Mouse (Mus musculus): Measurements from ENCODE around the gene Tinf2.

The Tinf2 gene

GRCm38 (mm10) chr14:55681160-55682117, at the start of gene Tinf2:
Gene Tinf2 (minus strand): TSS chr14:55681820.
- peak; percentile 94 for DNase-seq (ENCODE audit: low read depth, low spot score)

GRCm38 (mm10) chr14:55730531-55731032, 49.0 kb upstream of the Tinf2 start:
- DNase-seq (ENCODE audit: low read depth, low spot score) = no peak

- DNase-seq (ENCODE audit: low read depth, low spot score) = no peak
Measured at GRCm38 (mm10) chr14:55730116-55730515, 48.5 kb upstream of the Tinf2 start.

DNA sequence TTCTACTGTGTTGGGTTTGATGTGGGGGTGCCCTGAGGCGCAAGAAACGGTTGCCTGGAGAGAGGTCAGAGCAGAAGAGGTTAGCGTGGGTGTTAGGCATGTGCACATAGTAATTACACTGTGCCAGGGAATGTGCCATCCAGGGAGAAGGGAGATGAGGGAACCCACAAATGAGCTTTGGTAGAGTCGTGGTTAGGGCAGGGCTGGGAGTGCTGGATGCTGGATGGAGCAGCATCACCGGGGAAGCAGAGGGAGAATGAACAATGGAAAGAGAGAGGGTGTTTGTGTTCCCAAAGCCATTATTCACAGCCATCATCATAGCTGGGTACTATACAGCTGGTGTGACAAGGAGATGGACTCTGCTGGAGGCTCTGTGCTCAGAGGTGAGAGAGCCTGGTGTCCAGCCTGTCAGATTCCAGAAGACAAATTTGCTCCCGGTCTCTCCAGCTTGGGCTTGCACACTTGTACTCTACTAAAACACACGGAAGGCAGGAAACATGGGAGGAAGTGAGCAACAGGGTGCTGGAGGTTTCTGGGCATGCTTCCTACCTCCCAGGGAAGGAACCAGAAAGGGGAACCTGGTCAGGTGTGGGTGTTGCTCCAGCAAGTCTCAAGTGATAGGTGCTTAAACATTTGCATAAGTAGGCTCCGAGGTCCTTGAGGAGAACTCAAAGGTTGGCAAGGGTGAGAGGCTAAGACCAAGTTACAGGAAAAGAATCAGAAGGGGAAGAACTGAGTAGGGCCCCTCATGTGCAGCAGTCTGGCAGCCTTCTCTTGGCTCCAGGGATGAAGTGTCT, 46.5 kb upstream of the Tinf2 start:
- no peak for DNase-seq (ENCODE audit: low read depth, low spot score)

DNA sequence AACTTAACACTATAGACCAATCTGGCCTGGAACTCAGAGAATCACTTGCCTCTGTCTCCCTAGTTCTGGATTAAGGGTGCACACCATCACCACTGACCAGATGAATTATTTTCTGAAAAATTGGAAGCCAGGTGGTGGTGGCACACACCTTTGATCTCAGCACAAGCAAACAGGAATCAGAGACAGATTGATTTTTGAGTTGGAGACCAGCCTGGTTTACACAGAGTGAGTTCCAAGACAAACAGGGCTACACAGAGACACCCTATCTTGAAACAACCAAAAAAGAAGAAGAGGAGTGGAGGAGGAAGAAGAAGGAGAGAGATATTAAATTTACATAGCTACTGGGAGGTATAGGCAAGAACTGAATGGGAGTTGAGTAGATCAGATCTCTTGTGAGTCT, 44.6 kb upstream of the Tinf2 start:
- no peak for DNase-seq (ENCODE audit: low read depth, low spot score)

GRCm38 (mm10) chr14:55724411-55724871, 42.8 kb upstream of the Tinf2 start:
- DNase-seq (ENCODE audit: low read depth, low spot score) = no peak

DNA sequence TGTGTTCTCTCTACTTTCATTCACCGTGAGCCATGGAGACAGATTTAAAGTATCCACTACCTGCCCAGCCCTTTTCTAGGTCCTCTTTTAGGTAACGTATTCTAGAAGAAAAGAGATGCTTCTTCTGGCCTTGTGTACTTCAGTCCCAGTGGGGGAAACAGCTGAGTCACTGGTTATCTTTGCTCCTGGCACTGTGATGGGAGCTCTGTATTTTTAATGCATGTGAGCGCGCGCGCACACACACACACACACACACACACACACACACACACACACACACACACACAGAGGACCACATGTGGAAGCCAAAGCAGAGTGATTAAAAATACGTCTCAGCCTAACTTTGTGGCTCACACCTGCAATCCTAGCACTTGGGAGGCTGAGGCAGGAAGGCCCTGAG, 41.8 kb upstream of the Tinf2 start:
- no peak for DNase-seq (ENCODE audit: low read depth, low spot score)

- no peak for DNase-seq (ENCODE audit: low read depth, low spot score)
Measured at GRCm38 (mm10) chr14:55722438-55722945, 40.9 kb upstream of the Tinf2 start.

GRCm38 (mm10) chr14:55721700-55722437, 40.2 kb upstream of the Tinf2 start, which contains the start of gene Rabggta:
Gene Rabggta (minus strand): TSS chr14:55722263.
- peak; percentile 89 for DNase-seq (ENCODE audit: low read depth, low spot score)

- no peak for DNase-seq (ENCODE audit: low read depth, low spot score)
Measured at GRCm38 (mm10) chr14:55721076-55721475, 39.5 kb upstream of the Tinf2 start.

GRCm38 (mm10) chr14:55720666-55721065, 39.0 kb upstream of the Tinf2 start:
- DNase-seq (ENCODE audit: low read depth, low spot score) = no peak

DNA sequence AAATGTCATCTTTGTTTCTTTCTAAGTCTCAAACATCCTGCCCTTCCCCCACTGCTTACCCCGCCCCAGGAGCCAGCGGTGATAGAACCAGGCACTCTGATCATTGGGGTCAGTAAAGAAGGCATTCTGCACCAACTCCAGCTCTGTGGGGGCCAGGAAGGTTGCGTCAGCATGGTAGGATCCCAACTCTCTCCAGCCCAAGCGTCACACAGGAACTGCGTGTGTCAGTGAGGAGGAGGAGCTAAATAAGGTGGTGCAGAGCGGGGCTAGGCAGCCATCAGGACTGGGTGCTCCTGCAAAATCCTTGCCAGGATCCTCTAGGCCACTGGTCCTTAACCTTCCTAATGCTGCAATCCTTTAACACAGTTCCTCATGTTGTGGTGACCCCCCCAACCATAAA, 38.1 kb upstream of the Tinf2 start:
- no peak for DNase-seq (ENCODE audit: low read depth, low spot score)

GRCm38 (mm10) chr14:55716884-55717283, 35.3 kb upstream of the Tinf2 start:
- DNase-seq (ENCODE audit: low read depth, low spot score) = no peak

DNA sequence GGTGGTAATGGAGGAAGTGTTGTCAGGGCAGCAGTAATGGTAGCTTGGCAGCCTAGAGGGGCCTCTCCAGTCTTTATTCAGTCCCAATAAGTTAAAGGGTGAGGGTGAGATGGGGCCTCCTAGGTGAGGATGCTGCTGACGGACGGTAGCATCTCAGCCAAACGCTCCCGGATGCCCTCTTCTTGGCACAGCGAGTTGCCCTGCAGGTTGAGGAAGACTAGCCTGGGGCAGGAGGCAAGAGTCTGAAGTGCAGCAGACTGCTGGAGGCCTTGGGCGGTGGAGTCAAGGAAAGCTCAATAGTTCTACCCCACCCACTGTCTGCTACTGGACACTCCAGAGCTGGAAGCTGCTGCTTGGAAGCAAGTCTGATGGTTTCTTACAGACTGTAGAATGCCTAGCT, 34.7 kb upstream of the Tinf2 start:
- no peak for DNase-seq (ENCODE audit: low read depth, low spot score)

GRCm38 (mm10) chr14:55714893-55715292, 33.3 kb upstream of the Tinf2 start:
- DNase-seq (ENCODE audit: low read depth, low spot score) = no peak

DNA sequence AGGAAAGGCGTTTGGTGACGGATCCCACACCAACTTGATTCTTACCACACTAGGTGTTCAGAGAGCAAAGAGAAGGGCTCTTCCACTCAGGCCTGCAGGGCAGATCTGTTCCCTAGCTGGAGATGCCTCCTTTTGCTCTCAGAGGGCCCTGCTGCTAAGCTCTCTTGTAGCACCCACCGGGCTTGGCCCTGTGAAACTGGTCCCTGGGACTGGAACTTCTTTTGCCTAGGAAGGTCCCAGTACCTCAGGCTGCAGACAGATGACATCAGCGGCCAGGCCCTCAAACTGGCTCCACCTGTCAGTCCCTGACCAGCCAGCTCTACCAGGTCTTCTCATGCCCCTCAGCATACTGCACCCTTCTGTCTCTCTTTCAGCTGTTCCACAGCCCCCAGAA, 32.1 kb upstream of the Tinf2 start, which contains the start of gene Tgm1:
Gene Tgm1, minus strand, starts transcription at position 198 of the 394 bp plus-strand sequence.
- DNase-seq (ENCODE audit: low read depth, low spot score) = no peak

GRCm38 (mm10) chr14:55713007-55713728, 31.5 kb upstream of the Tinf2 start:
- DNase-seq (ENCODE audit: low read depth, low spot score) = no peak

DNA sequence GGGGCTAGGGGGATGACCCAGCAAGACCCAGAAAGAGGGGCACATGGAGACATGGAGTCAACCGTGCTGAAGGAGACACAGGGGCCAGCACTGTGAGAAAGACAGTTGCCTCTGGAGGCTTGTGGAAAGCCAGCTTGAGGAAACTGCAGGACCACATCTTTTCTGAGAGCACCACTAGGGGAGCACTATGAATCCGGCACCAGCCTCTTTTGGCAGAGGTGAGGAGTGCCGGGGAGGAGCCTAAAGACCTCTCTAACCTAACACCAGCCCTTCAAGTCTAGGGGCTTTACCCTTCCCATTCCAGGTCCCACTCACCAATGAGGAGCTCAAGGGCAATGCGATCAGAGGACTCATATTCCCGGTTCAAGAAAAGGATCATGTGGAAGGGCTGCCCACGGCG, 30.2 kb upstream of the Tinf2 start:
- no peak for DNase-seq (ENCODE audit: low read depth, low spot score)

DNA sequence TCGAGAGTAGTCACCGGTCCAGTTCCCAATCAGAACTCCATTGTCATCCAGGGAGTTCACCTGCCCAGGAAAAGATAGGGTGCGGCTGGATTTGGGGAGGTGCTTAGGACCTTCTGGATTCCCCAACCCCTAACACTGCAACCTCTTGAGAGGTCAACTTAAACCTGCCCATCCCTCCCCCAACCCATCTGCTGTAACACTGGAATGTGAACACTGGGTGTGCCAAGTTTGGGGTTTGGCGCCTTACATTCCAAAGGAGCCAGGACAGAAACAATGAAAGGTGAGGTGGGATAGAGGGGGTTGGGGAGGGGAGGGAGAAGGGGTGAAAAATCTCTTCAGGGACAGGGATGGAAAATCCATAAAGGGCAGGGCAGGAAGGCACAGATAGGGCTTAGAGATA, 27.9 kb upstream of the Tinf2 start:
- DNase-seq (ENCODE audit: low read depth, low spot score) = no peak

GRCm38 (mm10) chr14:55707397-55707796, 25.8 kb upstream of the Tinf2 start:
- no peak for DNase-seq (ENCODE audit: low read depth, low spot score)

All from retina, adult 2 months (tissue).